Mouse (Mus musculus) layer of hippocampus, postnatal 25 days (tissue): ENCODE data around the gene Adgrb3. TPM values are rescaled to one million over a fixed set of nuclear protein-coding genes. Genes with fewer than 3 reads are reported as not detected.
"Not testable (repeated sequence)": the region's sequence is repeated elsewhere in the genome, so short reads cannot be mapped to it uniquely, and the experiment has no call there.

Experiments used
- DNase-seq, 2 experiments: peaks; one replicate each; pipeline ENCODE4 v3.0.0; 2022; ENCODE audit warnings: mixed read lengths in 2 of 2, low spot score in 1 of 2; ENCODE audit errors: extremely low spot score in 1 of 2
- total RNA-seq, 2 experiments: library from RNA; stranded (reverse); gene quantifications; 2 replicates each; pipeline ENCODE4 v1.2.3; 2021

Gene Adgrb3
- total RNA-seq, 2 experiments from 2014 or later, result 106 to 121 TPM

GRCm38 (mm10) chr1:25543915-25544314, 285.6 kb downstream of the Adgrb3 start:
- no peak for DNase-seq

- no peak for DNase-seq
Observed at GRCm38 (mm10) chr1:25542891-25543290, 286.6 kb downstream of the Adgrb3 start.

- no peak for DNase-seq
Observed at GRCm38 (mm10) chr1:25526976-25527375, 302.5 kb downstream of the Adgrb3 start.

DNA sequence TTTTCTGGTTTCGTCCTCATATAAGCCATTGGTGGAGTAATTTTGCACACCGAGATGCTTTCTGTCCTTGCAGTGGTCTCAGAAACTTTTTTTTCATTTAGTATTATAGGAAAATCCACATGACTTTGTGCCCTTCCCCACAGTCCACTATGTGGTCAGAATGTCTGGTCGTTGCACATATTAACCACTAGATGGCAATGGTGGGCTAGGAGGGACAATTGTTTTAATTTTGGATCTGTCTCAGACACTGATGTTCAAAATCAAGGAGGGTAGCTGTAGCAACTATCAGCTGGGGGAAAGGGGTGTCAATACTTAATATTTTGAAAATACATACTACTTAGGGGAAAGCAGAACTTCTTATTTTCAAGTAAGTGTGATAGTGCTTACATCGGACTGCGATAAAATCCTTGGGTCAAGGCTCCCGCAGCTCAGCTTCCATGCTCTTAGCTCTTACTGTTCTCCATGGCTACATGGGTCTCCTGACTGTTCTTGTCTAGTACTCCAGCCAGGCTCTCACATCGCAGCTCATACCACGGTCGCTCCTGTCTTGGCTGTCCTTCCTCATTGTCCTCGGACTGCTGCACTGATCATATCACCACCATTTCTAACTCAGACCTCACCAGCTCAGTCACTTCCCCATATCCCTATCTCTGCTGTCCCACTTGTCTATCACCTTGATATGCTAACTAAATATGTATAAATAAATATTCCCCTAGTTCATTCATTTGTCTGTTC, 319.0 kb downstream of the Adgrb3 start:
- DNase-seq, result no peak

- peak; percentile 19 to 24 for DNase-seq
Observed at GRCm38 (mm10) chr1:25504313-25504712, 325.2 kb downstream of the Adgrb3 start.

- no peak for DNase-seq
Observed at GRCm38 (mm10) chr1:25503524-25503923, 326.0 kb downstream of the Adgrb3 start.

GRCm38 (mm10) chr1:25495202-25495914, 334.1 kb downstream of the Adgrb3 start:
- DNase-seq, result no peak

DNA sequence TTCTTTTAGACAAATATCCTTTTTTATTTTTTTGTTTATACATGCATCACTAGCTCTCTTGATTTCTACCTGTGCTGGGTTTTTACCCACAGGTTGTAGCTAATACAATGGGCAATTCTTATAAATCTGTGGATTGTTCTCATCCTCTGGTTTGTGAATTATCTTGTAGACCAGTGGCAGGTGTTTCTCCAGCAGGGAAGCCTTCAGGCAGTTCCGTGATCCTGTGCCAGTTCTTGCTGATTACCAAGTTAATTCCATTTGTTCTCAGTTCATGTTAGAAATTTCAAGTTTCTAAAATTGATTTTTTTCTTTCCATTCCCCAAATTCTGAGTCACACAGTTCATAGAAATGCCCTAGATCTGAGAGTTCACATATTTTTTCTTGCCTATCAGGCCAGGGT, 338.0 kb downstream of the Adgrb3 start:
- DNase-seq, result no peak

DNA sequence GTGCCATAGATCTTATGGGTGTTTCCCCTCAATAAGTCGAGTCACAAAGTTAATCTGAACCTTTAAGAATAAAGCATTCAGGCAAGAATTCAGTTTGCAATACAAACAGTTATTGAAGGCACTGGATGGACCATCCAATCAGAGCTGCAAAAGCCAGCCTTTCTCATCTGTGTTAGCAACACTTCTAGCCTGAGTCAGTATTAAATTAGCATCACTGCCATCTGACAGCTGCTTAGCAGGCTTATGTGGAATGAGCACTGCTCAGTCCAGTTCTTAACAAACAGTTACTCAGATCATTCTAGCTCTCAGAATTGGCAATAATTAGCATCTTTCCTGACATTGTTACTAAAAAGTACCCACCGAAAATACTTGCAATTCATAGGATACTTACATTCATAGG, 339.3 kb downstream of the Adgrb3 start:
- DNase-seq, result no peak

- DNase-seq, result no peak
Observed at GRCm38 (mm10) chr1:25475699-25476098, 353.8 kb downstream of the Adgrb3 start.

DNA sequence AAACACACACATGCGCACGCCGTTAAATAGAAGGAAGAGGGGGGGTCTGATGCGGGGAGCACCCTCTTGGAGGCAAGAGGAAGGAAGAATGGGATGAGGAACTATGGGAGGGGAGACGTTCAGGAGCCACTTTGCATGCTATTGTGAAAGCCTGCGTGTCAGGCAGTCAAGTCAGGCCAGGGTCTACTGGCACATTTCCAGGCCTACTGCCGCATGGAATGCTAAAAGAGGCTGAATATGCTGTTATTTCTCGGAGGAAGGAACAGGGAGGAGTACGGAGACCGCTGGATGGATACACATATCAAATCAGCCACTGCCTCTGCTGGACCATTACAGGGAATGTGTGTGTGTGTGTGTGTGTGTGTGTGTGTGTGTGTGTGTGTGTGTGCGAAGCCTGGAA, 355.0 kb downstream of the Adgrb3 start:
- DNase-seq, result no peak

- DNase-seq, result not testable (repeated sequence)
Observed at GRCm38 (mm10) chr1:25471612-25472011, 357.9 kb downstream of the Adgrb3 start.

DNA sequence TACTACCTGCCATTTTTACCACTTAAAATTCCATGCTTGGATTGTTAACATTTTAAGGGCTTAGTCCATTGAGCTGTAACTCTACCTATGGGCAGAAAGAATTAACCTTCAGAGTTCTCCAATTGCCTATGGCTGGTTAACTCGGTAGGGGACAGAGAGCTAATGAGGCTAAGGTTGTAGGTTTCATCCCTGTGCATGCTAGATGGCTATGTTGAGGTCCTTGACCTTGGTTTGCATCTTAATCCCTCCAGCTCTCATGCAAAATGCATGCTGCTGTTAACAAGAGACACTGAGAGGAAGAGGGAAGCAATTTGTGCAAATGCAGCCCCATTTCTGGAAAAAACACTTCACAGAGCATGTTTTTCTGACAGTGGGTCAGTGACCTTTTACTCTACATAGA, 366.9 kb downstream of the Adgrb3 start:
- DNase-seq, result no peak

GRCm38 (mm10) chr1:25435506-25435905, 394.0 kb downstream of the Adgrb3 start:
- DNase-seq, result no peak

- no peak for DNase-seq
Observed at GRCm38 (mm10) chr1:25430219-25430862, 399.2 kb downstream of the Adgrb3 start.

GRCm38 (mm10) chr1:25420701-25421100, 408.8 kb downstream of the Adgrb3 start:
- no peak for DNase-seq

DNA sequence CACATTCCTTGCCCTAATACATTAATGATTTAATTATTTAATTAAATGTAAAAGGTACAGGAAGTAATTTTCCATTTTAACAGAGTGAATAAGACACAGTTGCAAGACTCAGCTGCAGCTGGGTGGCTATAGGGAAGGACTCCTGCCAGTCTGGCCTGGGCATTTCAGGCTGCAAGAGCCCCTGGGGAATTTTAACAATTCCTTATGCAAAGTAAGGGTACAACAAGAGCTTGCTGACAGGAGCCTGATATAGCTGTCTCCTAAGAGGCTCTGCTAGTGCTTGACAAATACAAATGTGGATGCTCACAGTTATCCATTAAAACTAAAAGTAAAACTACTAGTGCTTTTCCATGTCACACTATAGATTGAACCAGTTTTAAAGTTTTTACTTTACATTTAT, 410.1 kb downstream of the Adgrb3 start:
- no peak for DNase-seq

DNA sequence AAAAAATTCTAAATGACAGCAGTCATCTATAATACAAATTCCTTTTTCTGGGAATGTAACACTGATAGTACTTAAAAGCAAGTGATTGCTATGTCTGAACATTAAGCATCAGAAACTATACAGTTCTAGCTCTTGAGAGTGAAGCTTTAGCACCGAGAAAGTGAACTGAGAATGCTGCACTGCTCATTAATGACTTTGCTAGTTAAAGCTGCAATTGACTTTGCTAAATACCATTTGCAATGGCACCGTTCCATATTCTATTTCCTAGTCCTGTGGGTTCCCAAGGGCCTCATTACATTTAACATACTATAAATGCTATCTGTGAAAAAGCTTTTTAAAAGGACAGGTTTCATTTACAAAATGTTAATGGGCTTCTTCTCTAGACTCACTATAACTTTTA, 414.4 kb downstream of the Adgrb3 start:
- DNase-seq, result no peak

- DNase-seq, result no peak
Observed at GRCm38 (mm10) chr1:25364186-25364585, 465.3 kb downstream of the Adgrb3 start.

DNA sequence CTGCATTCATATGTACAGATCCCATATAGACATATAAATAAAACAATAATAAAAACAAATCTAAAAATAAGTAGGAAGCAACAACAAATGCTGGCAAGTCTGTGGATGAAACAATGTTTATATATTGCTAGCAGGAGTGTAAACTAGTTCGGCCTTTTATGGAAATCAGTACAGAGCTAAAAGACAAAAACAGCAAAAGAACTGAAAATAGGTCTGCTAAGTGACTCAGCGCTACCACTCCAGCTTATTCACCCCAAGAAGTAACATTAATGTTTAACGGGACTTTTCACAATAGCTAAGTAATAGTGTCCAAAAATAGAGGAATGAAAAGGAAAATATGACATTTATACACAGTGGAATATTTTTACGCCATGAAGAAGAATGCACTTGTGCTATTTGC, 471.0 kb downstream of the Adgrb3 start:
- no peak for DNase-seq

DNA sequence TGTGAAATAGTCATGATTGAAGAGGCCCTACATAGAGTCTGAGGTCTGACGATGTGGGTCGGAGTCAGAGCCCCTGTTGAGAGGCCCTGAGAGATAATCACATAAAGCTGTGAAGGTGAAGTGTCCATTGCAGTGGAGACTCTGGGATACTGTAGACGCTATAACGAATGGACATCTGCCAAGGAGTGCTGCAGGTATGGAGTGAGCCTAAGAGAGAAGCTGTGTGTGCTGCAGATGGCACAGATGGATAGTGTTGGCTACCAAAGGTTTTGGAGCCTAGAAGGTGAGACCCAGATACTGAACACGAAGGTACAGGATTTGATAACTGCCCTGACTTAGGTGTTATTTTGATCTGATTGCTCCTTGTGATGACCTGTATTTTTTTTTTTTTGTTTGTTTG, 474.0 kb downstream of the Adgrb3 start:
- DNase-seq, result no peak

DNA sequence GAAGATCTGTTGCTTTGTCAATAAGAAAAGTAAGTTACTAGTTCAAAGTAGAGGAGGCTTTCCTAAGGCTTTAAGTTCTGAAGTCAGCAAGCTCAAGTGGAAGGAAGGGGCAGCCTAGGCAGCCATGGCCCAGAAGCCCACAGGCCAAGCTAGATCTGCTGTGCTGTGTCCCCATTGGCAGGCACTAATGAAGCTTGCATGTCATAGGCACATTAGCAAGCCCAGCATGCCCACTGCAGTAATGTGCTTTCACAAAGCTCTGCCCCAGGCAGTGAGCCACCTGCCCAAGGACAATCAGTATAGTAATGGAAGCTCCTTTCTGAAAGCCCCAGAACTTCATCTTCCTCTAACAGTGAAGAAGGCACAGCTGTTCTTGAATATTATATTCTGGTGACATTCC, 484.6 kb downstream of the Adgrb3 start:
- no peak for DNase-seq
